ENCODE assay signal across 12 mouse cellular contexts in genomic region chr11:8781308-8782140, GRCm38 (mm10).
DNase-seq lines count a peak whose midpoint lies in the region; ATAC-seq and TF ChIP-seq lines count a peak whose summit lies in the region.
"Had no signal": no experiment of that assay in that cellular context is flagged by ENCODE, and none has a peak within 500 bp of the region (broad histone marks: within the 10 kb centered on the region; RNA-seq: fewer than 3 reads in every experiment).

No protein-coding gene starts in this region.

- H3K9me3 ChIP-seq in heart, embryonic 10.5 days = no peaks in the 10 kb centered on the region
- no peaks in the 10 kb centered on the region for H3K9me3 ChIP-seq in intestine, embryonic 14.5 days (ENCODE audit: control insufficient read depth, low read length)
- H3K9me3 ChIP-seq in limb, embryonic 13.5 days = no peaks in the 10 kb centered on the region
- H3K9me3 ChIP-seq: megakaryocyte, embryonic 14.5 days had no signal

- H3K4me2 ChIP-seq in intestine, embryonic 14.5 days (ENCODE audit: low read length) = no peak overlapping the region
- 0 out of 2 replicates have a peak overlapping the region, but pooled peaks have one; percentile 11 for H3K4me2 ChIP-seq in limb, embryonic 13.5 days (replicated peaks)

- 69% methylated on average over 10 of the region's 10 CpGs for WGBS in heart, embryonic 10.5 days
- WGBS in heart, adult 2 months = 38% methylated on average over 10 of the region's 10 CpGs
- WGBS in intestine, embryonic 14.5 days = 27% methylated on average over 10 of the region's 10 CpGs
- 43% methylated on average over 10 of the region's 10 CpGs for WGBS in limb, embryonic 13.5 days

- H3K27ac ChIP-seq in heart, embryonic 10.5 days = peak overlapping the region; percentile 69; the same call in 1 of the 2 replicates
- H3K27ac ChIP-seq in heart, adult 2 months = no peak overlapping the region
- peak overlapping the region; percentile 85 for H3K27ac ChIP-seq in intestine, embryonic 14.5 days (ENCODE audit: low read depth)
- H3K27ac ChIP-seq in limb, embryonic 13.5 days = peak overlapping the region; percentile 72

- H3K79me2 ChIP-seq in heart, adult 2 months (replicated peaks; ENCODE audit: control insufficient read depth, insufficient read depth, low read length) = no peaks in the 10 kb centered on the region

- no peak overlapping the region for H3K9ac ChIP-seq in heart, adult 2 months (ENCODE audit: low read depth, low read length)
- H3K9ac ChIP-seq in intestine, embryonic 14.5 days (ENCODE audit: low read length) = no peak overlapping the region
- no peak overlapping the region for H3K9ac ChIP-seq in limb, embryonic 13.5 days

- TF ChIP-seq POLR2A in heart, adult 2 months (IDR thresholded peaks at IDR 0.05; ENCODE audit: insufficient read depth, low read depth, low read length) = no peak

- no peaks in the 10 kb centered on the region for H3K36me3 ChIP-seq in heart, embryonic 10.5 days
- H3K36me3 ChIP-seq in heart, adult 2 months (ENCODE audit: control insufficient read depth, insufficient read depth, low read length) = no peaks in the 10 kb centered on the region
- H3K36me3 ChIP-seq in intestine, embryonic 14.5 days (ENCODE audit: control insufficient read depth, insufficient read depth, low read length) = no peaks in the 10 kb centered on the region
- no peaks in the 10 kb centered on the region for H3K36me3 ChIP-seq in limb, embryonic 13.5 days

- H3K27me3 ChIP-seq in heart, embryonic 10.5 days (ENCODE audit: insufficient read depth, poor library complexity, severe bottlenecking) = no peaks in the 10 kb centered on the region
- H3K27me3 ChIP-seq in heart, adult 2 months (ENCODE audit: control insufficient read depth, insufficient read depth, low read length) = no peaks in the 10 kb centered on the region
- H3K27me3 ChIP-seq in intestine, embryonic 14.5 days (replicated peaks; ENCODE audit: control insufficient read depth, insufficient read depth, low read length) = no peaks in the 10 kb centered on the region
- no peaks in the 10 kb centered on the region for H3K27me3 ChIP-seq in limb, embryonic 13.5 days
- H3K27me3 ChIP-seq: megakaryocyte, embryonic 14.5 days had no signal

- H3K4me3 ChIP-seq in heart, embryonic 10.5 days = no peak overlapping the region
- no peak overlapping the region for H3K4me3 ChIP-seq in heart, adult 2 months
- H3K4me3 ChIP-seq in intestine, embryonic 14.5 days (ENCODE audit: low read depth, low read length) = no peak overlapping the region
- H3K4me3 ChIP-seq in limb, embryonic 13.5 days = no peak overlapping the region
- H3K4me3 ChIP-seq: megakaryocyte, embryonic 14.5 days had no signal

- no peak for TF ChIP-seq EP300 in heart, adult 2 months (IDR thresholded peaks at IDR 0.05; ENCODE audit: insufficient read depth, low read depth, low read length)

- TF ChIP-seq CTCF in heart, adult 2 months (IDR thresholded peaks at IDR 0.05) = no peak

- DNase-seq in heart, embryonic 10.5 days (ENCODE audit: low spot score) = peak; percentile 47
- DNase-seq in heart, adult 2 months = no peak
- peak; percentile 83 for DNase-seq in adrenal gland, postnatal 14 days
- peak; percentile 62 for DNase-seq in intestine, embryonic 14.5 days (ENCODE audit: low spot score)
- DNase-seq in right cerebral cortex, postnatal 36 days (ENCODE audit: low spot score in 2 of 2) = no peak
- DNase-seq in cerebellum, postnatal 25 days = no peak
- no peak for DNase-seq in T-cell, adult 2 months (ENCODE audit: low spot score)
- DNase-seq: cerebellum, postnatal 36 days; retina, postnatal 1 day had no signal

- intact Hi-C loops in heart, adult 2 months (cut with DNase I) = no loop called here

- peak; percentile 87 for ATAC-seq in intestine, embryonic 14.5 days (replicated peaks; ENCODE audit: low FRiP score, low TSS enrichment, low read depth)
- ATAC-seq in limb, embryonic 13.5 days (ENCODE audit: low FRiP score, low read depth) = peak; percentile 68
- ATAC-seq: forebrain, embryonic 14.5 days had no signal

- H3K4me1 ChIP-seq in heart, embryonic 10.5 days = peaks cover 22% of the 10 kb centered on the region
- H3K4me1 ChIP-seq in heart, adult 2 months (ENCODE audit: control insufficient read depth, insufficient read depth, low read length) = no peaks in the 10 kb centered on the region
- peaks cover 24% of the 10 kb centered on the region for H3K4me1 ChIP-seq in intestine, embryonic 14.5 days (replicated peaks; ENCODE audit: control insufficient read depth, insufficient read depth, low read length)
- H3K4me1 ChIP-seq in limb, embryonic 13.5 days = peaks cover 38% of the 10 kb centered on the region
- H3K4me1 ChIP-seq: megakaryocyte, embryonic 14.5 days had no signal

Comparison
In these comparisons a context has a peak if more than half of its experiments do, and no peak if none do; other contexts are left out.
1. DNase-seq: peak in heart, embryonic 10.5 days (single experiment), adrenal gland, postnatal 14 days (single experiment) and intestine, embryonic 14.5 days (single experiment); none in heart, adult 2 months (0 of 2), right cerebral cortex, postnatal 36 days (0 of 2), cerebellum, postnatal 25 days (0 of 2) and T-cell, adult 2 months (single experiment).